Mouse (Mus musculus): ENCODE measurements at regions not wholly inside any gene's neighbourhood (a gene's known extent, or its start where the extent isn't known, plus 50 kb on each side); places are given as distances from the start of the nearest gene placed in this dataset.

DNA sequence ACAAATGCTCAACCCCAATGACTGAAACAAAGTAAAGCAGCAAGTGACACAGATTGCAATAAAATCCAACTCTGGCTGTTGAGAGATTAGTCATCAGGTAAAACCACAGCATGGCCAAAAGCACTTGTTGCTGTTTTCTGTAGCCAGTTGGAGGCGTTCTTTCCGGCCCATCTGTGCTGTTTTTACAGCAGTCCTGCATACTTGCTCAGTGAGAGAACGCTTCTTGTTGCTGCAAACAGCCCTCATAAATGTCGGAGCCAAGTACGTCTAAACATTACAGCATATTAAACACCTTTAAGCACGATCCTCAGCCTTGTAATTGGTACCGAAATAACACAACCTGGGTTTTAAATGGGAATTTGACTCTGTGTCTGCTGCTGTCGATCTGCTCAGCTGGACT lies 65.6 kb upstream of the Hs3st3a1 start:
- DNase-seq: no peak

GRCm38 (mm10) chr11:64335456-64335855 lies 99.7 kb upstream of the Hs3st3a1 start:
- DNase-seq: no peak

GRCm38 (mm10) chr11:64332406-64332805 lies 102.7 kb upstream of the Hs3st3a1 start:
- no peak for DNase-seq

GRCm38 (mm10) chr11:64331811-64332210 lies 103.3 kb upstream of the Hs3st3a1 start:
- DNase-seq: no peak

GRCm38 (mm10) chr11:64329129-64329528 lies 106.0 kb upstream of the Hs3st3a1 start:
- DNase-seq: no peak

- DNase-seq: no peak
These were observed 107.4 kb upstream of the Hs3st3a1 start for GRCm38 (mm10) chr11:64327771-64328170.

DNA sequence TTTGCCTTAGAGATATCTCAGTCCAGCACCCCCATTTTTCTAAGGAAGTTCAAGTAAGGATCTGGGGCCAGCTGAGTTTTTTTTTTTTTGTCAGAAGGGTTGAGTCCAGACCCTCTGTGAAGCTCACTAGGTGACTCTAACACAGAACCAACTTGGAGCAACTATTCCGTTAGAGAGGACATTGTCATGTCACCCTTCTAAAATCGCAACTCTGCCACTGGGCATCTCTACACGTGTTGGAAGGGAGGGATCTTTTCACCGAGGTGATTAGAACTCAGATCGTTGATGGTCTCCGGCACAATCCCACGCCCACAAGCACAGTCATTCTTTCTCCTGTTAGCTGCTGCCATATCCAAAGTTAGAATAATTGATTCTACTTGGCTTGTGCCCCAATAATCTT lies 108.5 kb upstream of the Hs3st3a1 start:
- DNase-seq: no peak

GRCm38 (mm10) chr11:64321900-64322425 lies 113.2 kb upstream of the Hs3st3a1 start:
- no peak for DNase-seq

DNA sequence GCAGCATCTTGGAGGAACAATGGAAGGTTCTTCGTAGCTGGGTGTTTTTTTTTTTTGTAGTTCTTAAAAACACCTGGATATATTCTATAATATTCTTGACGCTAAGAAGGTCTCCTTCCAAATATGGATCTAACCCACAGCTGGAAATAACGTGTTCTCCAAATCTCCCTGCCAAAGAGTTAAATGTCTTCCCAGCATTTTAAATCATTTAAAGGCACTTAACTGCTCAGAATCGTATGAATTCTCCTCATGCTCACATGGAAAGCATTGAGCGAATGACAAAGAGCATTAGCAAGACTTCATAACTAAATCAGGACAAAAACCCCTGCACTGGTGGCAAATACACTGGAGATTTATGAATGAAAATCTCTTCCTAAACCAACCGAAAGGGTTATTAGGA lies 117.7 kb upstream of the Hs3st3a1 start:
- DNase-seq: no peak

DNA sequence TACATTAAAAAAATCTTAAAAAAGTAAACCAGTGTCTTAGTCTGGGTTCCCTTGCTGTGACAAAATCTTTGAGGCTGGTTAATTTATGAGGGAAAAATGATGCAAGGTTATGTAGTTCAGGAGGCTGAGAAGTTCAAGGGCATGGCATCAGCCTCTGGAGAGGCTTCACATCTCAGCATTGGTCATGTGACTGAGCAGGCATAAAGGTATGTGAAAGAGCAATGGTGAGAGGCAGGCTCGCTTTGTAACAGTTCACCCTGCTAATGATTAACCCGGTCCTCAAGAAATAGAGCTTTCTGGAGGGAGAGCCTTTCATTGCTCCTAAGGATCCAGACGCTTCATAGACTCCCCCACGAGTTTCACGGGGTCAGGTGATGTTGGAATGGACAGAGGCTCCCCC lies 120.1 kb upstream of the Hs3st3a1 start:
- no peak for DNase-seq

GRCm38 (mm10) chr11:64313241-64313640 lies 121.9 kb upstream of the Hs3st3a1 start:
- DNase-seq: no peak

DNA sequence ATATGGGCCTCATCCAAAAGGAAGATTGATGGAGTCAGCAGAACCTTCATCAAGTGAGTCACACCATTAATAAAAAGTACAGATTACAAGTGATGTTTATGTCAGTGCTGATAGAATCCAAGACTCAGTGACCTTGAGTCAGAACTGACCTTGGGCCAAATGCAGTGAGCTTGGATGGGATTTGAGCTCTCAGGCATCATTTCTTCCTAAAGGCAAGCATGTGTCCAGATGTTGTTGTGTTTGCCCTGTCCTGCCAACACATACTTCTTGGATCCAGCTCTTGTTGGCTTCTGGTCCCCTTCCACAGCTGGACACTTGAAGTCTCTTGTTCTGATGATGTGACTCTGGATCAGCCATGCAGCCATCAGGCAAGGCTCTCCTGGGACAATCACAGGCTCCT lies 125.3 kb upstream of the Hs3st3a1 start:
- DNase-seq: no peak

DNA sequence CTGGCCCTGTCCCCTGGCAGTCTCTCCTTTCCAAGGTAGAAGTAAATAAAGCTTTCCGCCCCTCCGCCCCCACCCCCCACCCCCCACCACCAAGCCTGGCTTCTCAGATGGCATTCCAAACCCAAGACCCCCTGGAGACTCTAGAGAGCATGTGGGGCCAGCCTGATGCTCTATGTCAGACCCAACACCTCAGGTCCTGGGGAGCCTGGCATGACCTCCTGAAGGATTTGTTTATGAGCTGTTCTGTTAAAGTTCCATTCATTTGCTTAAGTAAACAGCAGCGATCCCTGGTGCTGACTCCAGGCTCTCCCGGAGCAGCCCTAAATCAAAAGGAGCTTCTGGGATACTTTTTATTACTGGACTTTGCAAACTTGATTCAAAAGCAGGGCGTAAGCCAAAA lies 137.3 kb upstream of the Hs3st3a1 start:
- no peak for DNase-seq

GRCm38 (mm10) chr11:64288236-64288635 lies 146.9 kb upstream of the Hs3st3a1 start:
- DNase-seq: no peak

GRCm38 (mm10) chr11:64287499-64287898 lies 147.6 kb upstream of the Hs3st3a1 start:
- DNase-seq: no peak

DNA sequence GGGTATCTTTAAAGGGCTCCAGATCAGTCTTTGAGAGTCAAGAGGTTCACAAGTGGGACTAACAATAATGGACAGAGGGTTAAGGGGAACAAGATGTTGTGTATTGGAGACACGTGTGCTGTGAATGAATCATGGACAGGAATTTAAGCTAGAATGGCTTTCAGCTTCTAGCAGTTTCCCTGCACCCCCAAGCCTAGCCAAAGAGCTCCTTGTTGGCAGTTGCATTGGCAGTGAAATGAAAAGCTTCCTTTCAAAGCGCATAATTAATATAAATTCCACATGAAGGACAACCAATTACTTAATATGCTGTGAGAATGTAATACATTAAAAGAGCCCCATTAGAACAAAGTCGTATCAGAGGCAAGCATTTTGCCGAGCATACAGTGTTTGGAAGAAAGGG lies 153.4 kb upstream of the Hs3st3a1 start:
- DNase-seq: no peak

DNA sequence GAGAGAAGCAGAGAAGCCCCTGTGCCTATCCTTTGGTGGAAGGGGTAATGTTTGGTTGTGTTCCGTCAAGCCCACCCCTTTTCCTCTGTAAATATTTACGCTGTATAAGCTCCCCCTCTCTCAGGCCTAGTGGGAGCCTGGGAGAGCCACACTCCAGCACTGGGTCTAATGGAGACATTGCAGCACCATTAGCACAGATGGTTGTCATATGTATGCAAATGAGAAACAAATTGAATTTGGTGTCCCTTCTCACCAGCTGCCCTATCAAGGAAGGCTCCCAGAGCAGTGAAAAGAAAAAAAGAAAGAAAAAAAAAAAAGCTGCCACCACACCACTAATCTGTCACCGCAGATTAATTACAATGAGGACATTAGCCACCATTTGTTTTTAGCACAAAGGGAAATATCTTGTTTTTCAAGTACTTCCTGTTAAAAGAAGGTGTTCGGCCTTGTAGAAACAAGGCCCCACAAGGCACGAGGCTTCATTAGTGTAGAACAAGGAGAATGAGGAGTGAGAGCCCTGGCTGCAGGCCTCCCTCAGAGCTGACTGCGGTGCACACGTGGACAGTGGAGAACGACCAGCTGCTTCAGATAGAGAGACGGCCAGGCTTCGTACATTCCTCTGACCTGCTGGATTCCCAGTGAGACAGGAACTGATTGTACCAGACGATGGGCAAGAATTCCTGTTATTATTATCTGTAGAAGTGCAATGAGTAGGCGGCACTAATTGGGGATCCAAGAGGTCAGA lies 156.7 kb upstream of the Hs3st3a1 start:
- no peak for DNase-seq

DNA sequence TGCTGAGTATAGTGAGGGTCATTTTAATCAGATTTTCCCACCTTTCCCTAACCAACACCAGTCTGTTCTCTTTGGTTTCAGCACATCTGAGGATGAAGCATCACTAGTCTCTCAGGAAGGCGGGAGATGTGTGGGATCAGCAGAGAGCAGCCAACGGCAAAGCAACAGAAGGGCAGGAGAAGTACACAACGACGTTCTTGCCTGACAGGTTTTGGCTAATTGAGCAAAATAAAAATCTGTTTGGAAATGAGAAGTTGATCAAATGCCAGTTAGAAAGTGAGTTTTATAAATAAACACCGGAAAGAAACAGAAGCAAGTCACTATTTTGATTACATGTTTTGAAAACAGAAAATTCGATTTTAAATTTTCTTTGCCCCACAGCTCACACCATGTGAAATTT lies 161.4 kb upstream of the Hs3st3a1 start:
- no peak for DNase-seq

- no peak for DNase-seq
These were observed 161.9 kb upstream of the Hs3st3a1 start for GRCm38 (mm10) chr11:64273214-64273613.

GRCm38 (mm10) chr11:64268121-64268520 lies 167.0 kb upstream of the Hs3st3a1 start:
- DNase-seq: no peak

- no peak for DNase-seq
These were observed 167.6 kb upstream of the Hs3st3a1 start for GRCm38 (mm10) chr11:64267547-64267946.

- DNase-seq: no peak
These were observed 174.5 kb upstream of the Cox10 start for GRCm38 (mm10) chr11:64253517-64254385.

DNA sequence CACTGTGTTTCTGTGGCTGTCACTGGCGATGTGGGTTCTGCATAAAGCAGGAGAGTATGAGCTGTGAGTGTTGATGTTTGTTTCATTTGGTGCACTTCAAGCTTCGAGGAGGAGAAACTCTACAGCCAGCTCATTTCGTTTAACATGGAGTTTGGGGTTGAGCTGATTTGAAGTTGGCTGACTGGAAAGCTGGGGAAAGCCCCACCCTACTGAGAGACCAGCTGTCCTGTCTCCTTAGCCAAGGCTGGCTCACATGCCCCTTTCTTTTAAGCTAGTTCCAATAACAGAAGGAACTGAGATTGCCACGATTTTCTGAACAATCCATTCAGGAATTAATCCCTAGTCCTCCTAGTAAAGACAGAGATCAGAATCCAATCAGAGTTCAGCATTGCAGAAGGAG lies 157.6 kb upstream of the Cox10 start:
- DNase-seq: no peak

DNA sequence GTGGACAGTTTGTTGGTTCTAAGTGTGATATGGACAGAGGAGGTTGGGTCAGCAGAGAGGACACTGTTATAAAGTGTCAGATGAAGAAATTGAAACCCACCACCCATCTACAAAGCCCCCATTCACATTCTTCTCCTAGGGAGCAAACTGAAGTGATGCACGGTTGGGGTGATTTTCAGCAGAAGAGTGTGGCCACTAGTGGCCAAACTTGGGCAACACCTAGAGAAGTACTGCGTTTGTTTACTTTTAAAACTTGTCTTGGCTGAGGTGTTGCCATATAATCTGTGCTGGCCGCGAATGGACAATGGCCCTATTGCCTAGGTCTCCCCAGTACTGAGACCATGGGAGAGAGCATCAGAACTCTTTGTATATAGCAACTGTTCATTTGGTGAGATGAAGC lies 150.8 kb upstream of the Cox10 start:
- DNase-seq: no peak
